Mouse (Mus musculus) neutrophil, adult 83 days (primary cell): Measurements from ENCODE around the gene Wnt11. TPM values are rescaled to one million over a fixed set of nuclear protein-coding genes. Genes with fewer than 3 reads are reported as not detected.

ENCODE experiments used
- total RNA-seq, 2 experiments: library from RNA; stranded (reverse); gene quantifications; one replicate each; pipeline ENCODE4 v1.2.4; 2023

Wnt11 gene
- under 1 TPM in 1 of 2 experiments, not detected in 1; 0.24 TPM for total RNA-seq

GRCm38 (mm10) chr7:98834711-98835321 lies at the start of gene Wnt11:
TSS of gene Wnt11 (plus strand) at chr7:98835112.

Other genes with a start within 250 kb of the Wnt11 start
- 10 to 100 TPM; 44.3 to 46.8 TPM for gene Emsy, start 178.3 kb upstream of the Wnt11 start, total RNA-seq
- 10 to 100 TPM; 11.3 to 17.1 TPM for gene Thap12, start 132.0 kb upstream of the Wnt11 start, total RNA-seq